Mouse (Mus musculus) megakaryocyte, embryonic 14.5 days (primary cell): ENCODE measurements at regions not wholly inside any gene's neighbourhood (a gene's known extent, or its start where the extent isn't known, plus 50 kb on each side); places are given as distances from the start of the nearest gene placed in this dataset.

Experiments used
- FLI1 ChIP-seq: IDR thresholded peaks from 2 replicates; pipeline ENCODE4 v1.6.1; 2012; ENCODE audit warnings: low read length, inconsistent platforms, mixed read lengths
- GATA1 ChIP-seq: IDR thresholded peaks from 3 replicates; pipeline ENCODE4 v1.6.1; 2012; ENCODE audit warnings: mixed read lengths, low read length, inconsistent platforms, borderline replicate concordance

DNA sequence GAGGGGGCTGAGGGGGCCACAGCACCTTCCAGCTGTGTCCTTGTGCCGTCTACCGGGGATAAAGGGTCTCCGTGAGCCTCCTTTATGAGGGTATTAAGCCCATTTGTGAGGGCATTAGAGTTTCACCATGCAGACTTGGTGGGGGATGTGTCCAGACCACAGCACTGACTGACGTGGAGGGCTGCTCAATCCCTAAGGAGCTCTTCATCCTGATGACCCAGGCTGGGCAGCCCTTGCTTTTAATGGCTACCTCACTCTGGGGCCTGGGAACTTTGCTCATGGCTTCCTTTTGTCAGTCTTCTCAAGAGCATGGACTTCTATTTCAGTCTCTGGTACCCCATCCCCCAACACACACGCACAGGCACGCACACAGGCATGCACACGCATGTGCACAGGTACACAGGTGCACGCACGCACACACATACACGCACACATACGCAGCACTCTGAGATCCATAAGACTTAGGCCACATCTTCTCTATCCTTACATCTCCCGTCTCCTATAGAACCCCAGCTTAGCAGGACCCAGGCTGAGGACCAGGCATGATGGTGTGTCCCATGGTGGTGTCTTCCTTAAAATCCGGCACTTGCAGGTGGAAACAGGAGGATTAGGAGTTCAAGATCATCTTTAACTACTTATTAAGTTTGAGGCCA, 97.1 kb upstream of the Thy1 start:
- TF ChIP-seq GATA1 = no peak
- TF ChIP-seq FLI1 = no peak
